Mouse (Mus musculus): ENCODE measurements at regions not wholly inside any gene's neighbourhood (a gene's known extent, or its start where the extent isn't known, plus 50 kb on each side); places are given as distances from the start of the nearest gene placed in this dataset.

DNA sequence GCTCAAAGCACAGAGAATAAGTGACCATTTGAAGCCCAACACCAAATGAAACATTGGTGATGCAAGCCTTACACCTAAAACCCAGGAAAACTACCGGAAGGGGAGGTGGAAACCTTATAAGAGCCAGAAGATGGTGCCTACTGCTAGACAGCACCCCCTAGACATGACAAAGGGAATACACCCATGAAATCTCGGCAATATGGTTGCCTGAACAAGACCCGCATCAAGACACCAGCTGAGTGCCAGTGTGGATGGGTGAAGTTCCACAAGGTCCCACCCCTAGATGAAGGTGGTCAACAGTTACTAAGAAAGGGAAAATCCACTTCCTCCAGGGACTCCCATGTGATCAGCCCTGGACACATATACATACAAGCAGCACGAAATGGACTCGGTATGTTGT is 64.2 kb upstream of the Paip1 start:
- no peak overlapping the region for H3K27ac ChIP-seq (ENCODE audit: insufficient read depth, low read length)
- no peaks in the 10 kb centered on the region for H3K4me1 ChIP-seq (ENCODE audit: control insufficient read depth, insufficient read depth, low read length)
- no peak for TF ChIP-seq CTCF (IDR thresholded peaks at IDR 0.05; ENCODE audit: extremely low read depth, insufficient read depth, low read length)
- no peak for TF ChIP-seq POLR2A (IDR thresholded peaks at IDR 0.05; ENCODE audit: extremely low read depth, insufficient read depth, low read length)
- no peak overlapping the region for H3K4me3 ChIP-seq (ENCODE audit: insufficient read depth, low read length)

DNA sequence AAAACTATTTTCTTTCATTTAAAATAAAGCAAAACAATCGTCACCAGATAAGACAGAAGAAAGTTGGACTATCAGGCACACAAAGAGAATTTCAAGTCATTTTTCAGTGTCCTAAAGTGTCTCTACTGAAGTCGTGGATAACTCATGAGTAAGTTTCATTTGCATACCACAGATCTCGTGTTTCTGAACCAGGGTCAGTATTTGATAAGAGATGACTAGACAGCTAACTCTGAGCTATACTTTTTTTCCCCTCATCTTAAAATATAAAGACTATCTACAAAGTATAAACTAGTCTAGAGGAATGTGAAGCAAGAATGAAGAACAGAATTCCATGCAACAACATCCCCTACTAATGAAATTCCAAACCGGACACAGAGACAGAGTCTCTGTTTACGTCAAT is 60.9 kb upstream of the Paip1 start:
- H3K27ac ChIP-seq (ENCODE audit: insufficient read depth, low read length), result no peak overlapping the region
- H3K4me3 ChIP-seq (ENCODE audit: insufficient read depth, low read length), result no peak overlapping the region
- no peaks in the 10 kb centered on the region for H3K4me1 ChIP-seq (ENCODE audit: control insufficient read depth, insufficient read depth, low read length)
- TF ChIP-seq POLR2A (IDR thresholded peaks at IDR 0.05; ENCODE audit: extremely low read depth, insufficient read depth, low read length), result no peak

GRCm38 (mm10) chr13:119378404-119379037 is 49.9 kb upstream of the Paip1 start:
- no peak for TF ChIP-seq POLR2A (IDR thresholded peaks at IDR 0.05; ENCODE audit: extremely low read depth, insufficient read depth, low read length)
- TF ChIP-seq CTCF (IDR thresholded peaks at IDR 0.05; ENCODE audit: extremely low read depth, insufficient read depth, low read length), result peak; percentile 62
- Histone ChIP-seq H3K4me3 (ENCODE audit: insufficient read depth, low read length) (no peak overlapping the region), H3K27ac (ENCODE audit: insufficient read depth, low read length) (no peak overlapping the region), H3K4me1 (ENCODE audit: control insufficient read depth, insufficient read depth, low read length) (no peaks in the 10 kb centered on the region)

All from cortical plate, adult 2 months (tissue).